Comparison of ENCODE assay signal across 9 mouse cellular contexts in the genomic region with DNA sequence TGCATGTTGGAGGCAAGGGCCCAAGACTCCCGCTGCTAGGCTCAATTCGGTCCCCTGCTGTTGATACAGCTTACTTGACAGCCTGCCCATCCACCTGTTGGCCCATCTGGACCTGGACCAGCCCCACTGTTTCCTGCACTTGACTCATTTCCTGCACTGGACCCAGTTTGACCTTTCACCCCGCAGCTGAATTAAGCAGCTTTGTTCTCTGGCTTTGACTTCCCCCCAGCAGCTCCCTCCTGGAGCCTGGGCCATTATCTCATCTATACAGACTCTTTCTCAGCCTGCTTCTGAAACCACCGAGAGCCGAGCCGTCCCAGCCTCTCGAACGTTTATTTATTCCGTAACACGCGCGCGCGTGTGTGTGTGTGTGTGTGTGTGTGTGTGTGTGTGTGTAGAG. TPM values are rescaled to one million over a fixed set of nuclear protein-coding genes. Genes with fewer than 3 reads are reported as not detected.
DNase-seq lines count a peak whose midpoint lies in the region; ATAC-seq and TF ChIP-seq lines count a peak whose summit lies in the region.
"Had no signal": no experiment of that assay in that cellular context is flagged by ENCODE, and none has a peak within 500 bp of the region (broad histone marks: within the 10 kb centered on the region; RNA-seq: fewer than 3 reads in every experiment).

No protein-coding gene starts in this region.

- no peaks in the 10 kb centered on the region for H3K9me3 ChIP-seq in kidney, embryonic 15.5 days (replicated peaks)
- no peaks in the 10 kb centered on the region for H3K9me3 ChIP-seq in embryonic facial prominence, embryonic 10.5 days

- no peaks in the 10 kb centered on the region for H3K36me3 ChIP-seq in kidney, embryonic 15.5 days
- no peaks in the 10 kb centered on the region for H3K36me3 ChIP-seq in embryonic facial prominence, embryonic 10.5 days (replicated peaks)
- no peaks in the 10 kb centered on the region for H3K36me3 ChIP-seq in thymus, adult 2 months (ENCODE audit: control insufficient read depth, insufficient read depth, low read length)

- no peak for TF ChIP-seq POLR2A in thymus, adult 2 months (IDR thresholded peaks at IDR 0.05; ENCODE audit: control insufficient read depth, extremely low read depth, insufficient read depth, low read length, poor library complexity)

- DNase-seq in kidney, adult 11 months: peak; percentile 47
- peak; percentile 13 for DNase-seq in T-cell, adult 2 months (ENCODE audit: low spot score)
- peak; percentile 31 for DNase-seq in embryonic facial prominence, embryonic 10.5 days (ENCODE audit: low spot score)
- DNase-seq in layer of hippocampus, adult 2 months (ENCODE audit: low spot score in 2 of 2): no peak
- DNase-seq in thymus, adult 2 months: no peak

- no peak overlapping the region for H3K9ac ChIP-seq in kidney, embryonic 15.5 days

- H3K27ac ChIP-seq in kidney, embryonic 15.5 days: no peak overlapping the region
- no peak overlapping the region for H3K27ac ChIP-seq in embryonic facial prominence, embryonic 10.5 days (replicated peaks)
- H3K27ac ChIP-seq in layer of hippocampus, adult 2 months: no peak overlapping the region
- no peak overlapping the region for H3K27ac ChIP-seq in thymus, adult 2 months (ENCODE audit: control insufficient read depth, insufficient read depth, low read length)
- H3K27ac ChIP-seq: macrophage had no signal

- no peak for ATAC-seq in kidney, embryonic 15.5 days (replicated peaks; ENCODE audit: low FRiP score)
- peak; percentile 50 for ATAC-seq in inflammation-experienced regulatory T-cells, adult 6 months
- peak; percentile 94 for ATAC-seq in megakaryocyte progenitor cell, adult 5-6 weeks (replicated peaks; ENCODE audit: poor library complexity)

- peaks cover 4% of the 10 kb centered on the region; the same call in 1 of the 2 replicates for H3K4me1 ChIP-seq in kidney, embryonic 15.5 days
- peaks cover 6% of the 10 kb centered on the region for H3K4me1 ChIP-seq in embryonic facial prominence, embryonic 10.5 days
- H3K4me1 ChIP-seq in thymus, adult 2 months (replicated peaks; ENCODE audit: control insufficient read depth, insufficient read depth, low read length): peaks cover 5% of the 10 kb centered on the region

- H3K4me3 ChIP-seq in kidney, embryonic 15.5 days (replicated peaks): no peak overlapping the region
- no peak overlapping the region for H3K4me3 ChIP-seq in embryonic facial prominence, embryonic 10.5 days
- no peak overlapping the region for H3K4me3 ChIP-seq in layer of hippocampus, adult 2 months
- H3K4me3 ChIP-seq in thymus, adult 2 months (ENCODE audit: control insufficient read depth, insufficient read depth, low read length): no peak overlapping the region

- no peak overlapping the region for H3K4me2 ChIP-seq in kidney, embryonic 15.5 days

- 43% methylated on average over 14 of the region's 14 CpGs for WGBS in kidney, embryonic 15.5 days
- whole genome bisulfite sequencing in embryonic facial prominence, embryonic 10.5 days: 53% methylated on average over 14 of the region's 14 CpGs
- WGBS in thymus, adult 2 months: 13% methylated on average over 14 of the region's 14 CpGs

- no peaks in the 10 kb centered on the region for H3K27me3 ChIP-seq in kidney, embryonic 15.5 days
- no peaks in the 10 kb centered on the region for H3K27me3 ChIP-seq in embryonic facial prominence, embryonic 10.5 days (replicated peaks; ENCODE audit: low read depth, poor library complexity, severe bottlenecking)
- no peaks in the 10 kb centered on the region for H3K27me3 ChIP-seq in thymus, adult 2 months (ENCODE audit: control insufficient read depth, insufficient read depth, low read length)

- TF ChIP-seq CTCF in layer of hippocampus, adult 2 months (conservative IDR thresholded peaks at IDR 0.05): no peak
- no peak for TF ChIP-seq CTCF in thymus, adult 2 months (IDR thresholded peaks at IDR 0.05; ENCODE audit: borderline replicate concordance, control insufficient read depth, extremely low read depth, insufficient read depth, low read length, poor library complexity)

RNA-seq across cellular contexts. Expression of gene Upb1, which starts 3.9 kb away (rescaled TPM):
- 1.6 and 1.8 TPM in 2 replicates for polyA plus RNA-seq in kidney, embryonic 15.5 days (2015; fragmentation: Nextera tagmentation; extraction: Ambion mirVana)
- polyA plus RNA-seq in embryonic facial prominence, embryonic 10.5 days (2016; fragmentation: Nextera tagmentation; extraction: Ambion mirVana): 0.14 TPM in 1 of 2 replicates, not detected in the other
- under 1 TPM; 0.21 to 0.59 (median 0.29) TPM for polyA plus RNA-seq in inflammation-experienced regulatory T-cells, adult 6 months (2017; shearing (Covaris generic))
- total RNA-seq in megakaryocyte progenitor cell, adult 5-6 weeks (2015): 0.07 and 0.68 TPM in 2 replicates
- 0.24 and 0.33 TPM in 2 replicates for total RNA-seq in megakaryocyte progenitor cell, adult 5-6 weeks (2017)
- total RNA-seq in layer of hippocampus, adult 2 months (2021): under 1 TPM in 1 of 2 experiments, not detected in 1; 0.31 TPM
- polyA plus RNA-seq in thymus, adult 2 months (2012; rRNA removed): 0.77 and 0.97 TPM in 2 replicates

Comparison
In these comparisons a context has a peak if more than half of its experiments do, and no peak if none do; other contexts are left out.
1. DNase-seq: peak in kidney, adult 11 months (single experiment), T-cell, adult 2 months (single experiment) and embryonic facial prominence, embryonic 10.5 days (single experiment); none in layer of hippocampus, adult 2 months (0 of 2) and thymus, adult 2 months (single experiment).